Mouse (Mus musculus): ENCODE measurements at regions not wholly inside any gene's neighbourhood (a gene's known extent, or its start where the extent isn't known, plus 50 kb on each side); places are given as distances from the start of the nearest gene placed in this dataset.

- DNase-seq (ENCODE audit: low read depth, low spot score) = no peak
Measured at GRCm38 (mm10) chr9:101552789-101553188, 301.2 kb upstream of the Ppp2r3a start.

GRCm38 (mm10) chr9:101551256-101551655 is 299.7 kb upstream of the Ppp2r3a start:
- no peak for DNase-seq (ENCODE audit: low read depth, low spot score)

- DNase-seq (ENCODE audit: low read depth, low spot score) = no peak
Measured at GRCm38 (mm10) chr9:101546213-101546832, 294.7 kb upstream of the Ppp2r3a start.

- DNase-seq (ENCODE audit: low read depth, low spot score) = no peak
Measured at GRCm38 (mm10) chr9:101518137-101518536, 266.5 kb upstream of the Ppp2r3a start.

- no peak for DNase-seq (ENCODE audit: low read depth, low spot score)
Measured at GRCm38 (mm10) chr9:101510807-101511206, 259.2 kb upstream of the Ppp2r3a start.

- DNase-seq (ENCODE audit: low read depth, low spot score) = no peak
Measured at GRCm38 (mm10) chr9:101509196-101509595, 257.6 kb upstream of the Ppp2r3a start.

- no peak for DNase-seq (ENCODE audit: low read depth, low spot score)
Measured at GRCm38 (mm10) chr9:101507023-101507690, 255.6 kb upstream of the Ppp2r3a start.

GRCm38 (mm10) chr9:101501706-101502465 is 250.3 kb upstream of the Ppp2r3a start:
- no peak for DNase-seq (ENCODE audit: low read depth, low spot score)

GRCm38 (mm10) chr9:101501036-101501435 is 249.4 kb upstream of the Ppp2r3a start:
- no peak for DNase-seq (ENCODE audit: low read depth, low spot score)

- no peak for DNase-seq (ENCODE audit: low read depth, low spot score)
Measured at GRCm38 (mm10) chr9:101498721-101499120, 247.1 kb upstream of the Ppp2r3a start.

- DNase-seq (ENCODE audit: low read depth, low spot score) = no peak
Measured at GRCm38 (mm10) chr9:101495768-101496167, 244.2 kb upstream of the Ppp2r3a start.

GRCm38 (mm10) chr9:101489013-101489412 is 237.4 kb upstream of the Ppp2r3a start:
- DNase-seq (ENCODE audit: low read depth, low spot score) = no peak

GRCm38 (mm10) chr9:101476223-101476622 is 224.6 kb upstream of the Ppp2r3a start:
- no peak for DNase-seq (ENCODE audit: low read depth, low spot score)

- DNase-seq (ENCODE audit: low read depth, low spot score) = no peak
Measured at GRCm38 (mm10) chr9:101473074-101473461, 221.5 kb upstream of the Ppp2r3a start.

GRCm38 (mm10) chr9:101472101-101473073 is 220.8 kb upstream of the Ppp2r3a start:
- DNase-seq (ENCODE audit: low read depth, low spot score) = no peak

- no peak for DNase-seq (ENCODE audit: low read depth, low spot score)
Measured at GRCm38 (mm10) chr9:101471665-101472064, 220.1 kb upstream of the Ppp2r3a start.

GRCm38 (mm10) chr9:101469756-101470155 is 218.2 kb upstream of the Ppp2r3a start:
- DNase-seq (ENCODE audit: low read depth, low spot score) = no peak

GRCm38 (mm10) chr9:101464727-101465427 is 213.3 kb upstream of the Ppp2r3a start:
- no peak for DNase-seq (ENCODE audit: low read depth, low spot score)

- DNase-seq (ENCODE audit: low read depth, low spot score) = no peak
Measured at GRCm38 (mm10) chr9:101458947-101459627, 207.5 kb upstream of the Ppp2r3a start.

GRCm38 (mm10) chr9:101458306-101458946 is 206.8 kb upstream of the Ppp2r3a start:
- no peak for DNase-seq (ENCODE audit: low read depth, low spot score)
